Mouse (Mus musculus): ENCODE measurements around the gene Dnah2. TPM values are rescaled to one million over a fixed set of nuclear protein-coding genes. Genes with fewer than 3 reads are reported as not detected.

Dnah2 gene
- polyA plus RNA-seq, 1 experiment from 2014 or later: 1.9 TPM

- ATAC-seq (ENCODE audit: low read depth): peak; percentile 84
Observed at GRCm38 (mm10) chr11:69503863-69504280, 45.0 kb downstream of the Dnah2 start.

GRCm38 (mm10) chr11:69501555-69501954, 47.4 kb downstream of the Dnah2 start:
- 11% methylated on average over 9 of the region's 9 CpGs for WGBS
- peak overlapping the region; percentile 27 for H3K4me3 ChIP-seq (ENCODE audit: low read length)
- H3K36me3 ChIP-seq (ENCODE audit: control insufficient read depth, insufficient read depth, low read length): no peaks in the 10 kb centered on the region
- no peak overlapping the region for H3K27ac ChIP-seq (ENCODE audit: low read length)
- peaks cover 17% of the 10 kb centered on the region for H3K4me1 ChIP-seq (replicated peaks; ENCODE audit: control insufficient read depth, insufficient read depth, low read length)
- no peaks in the 10 kb centered on the region for H3K9me3 ChIP-seq (ENCODE audit: control insufficient read depth, low read length)
- peak overlapping the region; percentile 28; the same call in 1 of the 2 replicates for H3K9ac ChIP-seq (ENCODE audit: low read length)
- peak overlapping the region; percentile 53 for H3K4me2 ChIP-seq (ENCODE audit: low read depth, low read length)
- H3K27me3 ChIP-seq (ENCODE audit: control insufficient read depth, insufficient read depth, low read depth, low read length): no peaks in the 10 kb centered on the region
- no peak for ATAC-seq (ENCODE audit: low read depth)

More at GRCm38 (mm10) chr11:69503863-69504280, 45.0 kb downstream of the Dnah2 start:
- Histone ChIP-seq H3K4me3 (ENCODE audit: low read length) (no peak overlapping the region), H3K4me2 (ENCODE audit: low read depth, low read length) (no peak overlapping the region), H3K27ac (ENCODE audit: low read length) (no peak overlapping the region), H3K36me3 (ENCODE audit: control insufficient read depth, insufficient read depth, low read length) (no peaks in the 10 kb centered on the region), H3K9ac (ENCODE audit: low read length) (no peak overlapping the region), H3K9me3 (ENCODE audit: control insufficient read depth, low read length) (no peaks in the 10 kb centered on the region), H3K4me1 (replicated peaks; ENCODE audit: control insufficient read depth, insufficient read depth, low read length) (peaks cover 17% of the 10 kb centered on the region), H3K27me3 (ENCODE audit: control insufficient read depth, insufficient read depth, low read depth, low read length) (no peaks in the 10 kb centered on the region)
- 34% methylated on average over 4 of the region's 4 CpGs for WGBS

- H3K27ac ChIP-seq (ENCODE audit: low read length): no peak overlapping the region
- H3K4me3 ChIP-seq (ENCODE audit: low read length): no peak overlapping the region
- no peaks in the 10 kb centered on the region for H3K36me3 ChIP-seq (ENCODE audit: control insufficient read depth, insufficient read depth, low read length)
- ATAC-seq (ENCODE audit: low read depth): no peak
- H3K4me1 ChIP-seq (replicated peaks; ENCODE audit: control insufficient read depth, insufficient read depth, low read length): peaks cover 15% of the 10 kb centered on the region
- H3K9ac ChIP-seq (ENCODE audit: low read length): no peak overlapping the region
- 77% methylated on average over 11 of the region's 11 CpGs for WGBS
- no peaks in the 10 kb centered on the region for H3K27me3 ChIP-seq (ENCODE audit: control insufficient read depth, insufficient read depth, low read depth, low read length)
- H3K4me2 ChIP-seq (ENCODE audit: low read depth, low read length): no peak overlapping the region
- no peaks in the 10 kb centered on the region for H3K9me3 ChIP-seq (ENCODE audit: control insufficient read depth, low read length)
Observed at GRCm38 (mm10) chr11:69499140-69499539, 49.8 kb downstream of the Dnah2 start.

GRCm38 (mm10) chr11:69491711-69492110, 57.2 kb downstream of the Dnah2 start:
- H3K4me2 ChIP-seq (ENCODE audit: low read depth, low read length): no peak overlapping the region
- WGBS: 78% methylated on average over 6 of the region's 7 CpGs
- no peak for ATAC-seq (ENCODE audit: low read depth)
- H3K4me1 ChIP-seq (replicated peaks; ENCODE audit: control insufficient read depth, insufficient read depth, low read length): no peaks in the 10 kb centered on the region
- no peak overlapping the region for H3K4me3 ChIP-seq (ENCODE audit: low read length)
- no peaks in the 10 kb centered on the region for H3K27me3 ChIP-seq (ENCODE audit: control insufficient read depth, insufficient read depth, low read depth, low read length)
- no peaks in the 10 kb centered on the region; the same call in 1 of the 2 replicates for H3K9me3 ChIP-seq (ENCODE audit: control insufficient read depth, low read length)
- H3K27ac ChIP-seq (ENCODE audit: low read length): no peak overlapping the region
- no peaks in the 10 kb centered on the region for H3K36me3 ChIP-seq (ENCODE audit: control insufficient read depth, insufficient read depth, low read length)
- H3K9ac ChIP-seq (ENCODE audit: low read length): no peak overlapping the region

- Histone ChIP-seq H3K36me3 (ENCODE audit: control insufficient read depth, insufficient read depth, low read length) (no peaks in the 10 kb centered on the region), H3K27ac (ENCODE audit: low read length) (no peak overlapping the region), H3K4me2 (ENCODE audit: low read depth, low read length) (no peak overlapping the region), H3K27me3 (ENCODE audit: control insufficient read depth, insufficient read depth, low read depth, low read length) (no peaks in the 10 kb centered on the region), H3K9ac (ENCODE audit: low read length) (no peak overlapping the region), H3K4me3 (ENCODE audit: low read length) (no peak overlapping the region), H3K9me3 (ENCODE audit: control insufficient read depth, low read length) (no peaks in the 10 kb centered on the region; the same call in 1 of the 2 replicates), H3K4me1 (replicated peaks; ENCODE audit: control insufficient read depth, insufficient read depth, low read length) (no peaks in the 10 kb centered on the region)
- 37% methylated on average over 2 of the region's 2 CpGs for WGBS
- no peak for ATAC-seq (ENCODE audit: low read depth)
Observed at GRCm38 (mm10) chr11:69490898-69491297, 58.0 kb downstream of the Dnah2 start.

- Histone ChIP-seq H3K4me3 (ENCODE audit: low read length) (no peak overlapping the region), H3K27me3 (ENCODE audit: control insufficient read depth, insufficient read depth, low read depth, low read length) (no peaks in the 10 kb centered on the region), H3K9ac (ENCODE audit: low read length) (no peak overlapping the region), H3K9me3 (ENCODE audit: control insufficient read depth, low read length) (no peaks in the 10 kb centered on the region; the same call in 1 of the 2 replicates), H3K36me3 (ENCODE audit: control insufficient read depth, insufficient read depth, low read length) (no peaks in the 10 kb centered on the region), H3K27ac (ENCODE audit: low read length) (no peak overlapping the region), H3K4me1 (replicated peaks; ENCODE audit: control insufficient read depth, insufficient read depth, low read length) (no peaks in the 10 kb centered on the region), H3K4me2 (ENCODE audit: low read depth, low read length) (no peak overlapping the region)
- ATAC-seq (ENCODE audit: low read depth): no peak
- 69% methylated on average over 2 of the region's 2 CpGs for WGBS
Observed at GRCm38 (mm10) chr11:69487474-69487873, 61.4 kb downstream of the Dnah2 start.

GRCm38 (mm10) chr11:69477645-69478044, 71.3 kb downstream of the Dnah2 start:
- no peak for ATAC-seq (ENCODE audit: low read depth)

GRCm38 (mm10) chr11:69476802-69477201, 72.1 kb downstream of the Dnah2 start:
- Histone ChIP-seq H3K27ac (ENCODE audit: low read length) (no peak overlapping the region; the same call in 1 of the 2 replicates), H3K9me3 (ENCODE audit: control insufficient read depth, low read length) (no peaks in the 10 kb centered on the region), H3K9ac (ENCODE audit: low read length) (no peak overlapping the region), H3K36me3 (ENCODE audit: control insufficient read depth, insufficient read depth, low read length) (no peaks in the 10 kb centered on the region), H3K4me3 (ENCODE audit: low read length) (no peak overlapping the region), H3K4me1 (replicated peaks; ENCODE audit: control insufficient read depth, insufficient read depth, low read length) (no peaks in the 10 kb centered on the region), H3K27me3 (ENCODE audit: control insufficient read depth, insufficient read depth, low read depth, low read length) (no peaks in the 10 kb centered on the region), H3K4me2 (ENCODE audit: low read depth, low read length) (no peak overlapping the region)
- peak; percentile 64; the same call in 1 of the 2 replicates for ATAC-seq (ENCODE audit: low read depth)
- WGBS: 76% methylated on average over 10 of the region's 10 CpGs

More at GRCm38 (mm10) chr11:69477645-69478044, 71.3 kb downstream of the Dnah2 start:
- Histone ChIP-seq H3K9ac (ENCODE audit: low read length) (no peak overlapping the region), H3K4me3 (ENCODE audit: low read length) (no peak overlapping the region), H3K4me1 (replicated peaks; ENCODE audit: control insufficient read depth, insufficient read depth, low read length) (no peaks in the 10 kb centered on the region), H3K27me3 (ENCODE audit: control insufficient read depth, insufficient read depth, low read depth, low read length) (no peaks in the 10 kb centered on the region), H3K27ac (ENCODE audit: low read length) (no peak overlapping the region), H3K36me3 (ENCODE audit: control insufficient read depth, insufficient read depth, low read length) (no peaks in the 10 kb centered on the region), H3K4me2 (ENCODE audit: low read depth, low read length) (no peak overlapping the region), H3K9me3 (ENCODE audit: control insufficient read depth, low read length) (no peaks in the 10 kb centered on the region)
- 83% methylated on average over 8 of the region's 8 CpGs for whole genome bisulfite sequencing

GRCm38 (mm10) chr11:69474737-69475136, 74.2 kb downstream of the Dnah2 start:
- Histone ChIP-seq H3K36me3 (ENCODE audit: control insufficient read depth, insufficient read depth, low read length) (no peaks in the 10 kb centered on the region), H3K9ac (ENCODE audit: low read length) (no peak overlapping the region), H3K4me1 (replicated peaks; ENCODE audit: control insufficient read depth, insufficient read depth, low read length) (no peaks in the 10 kb centered on the region), H3K4me2 (ENCODE audit: low read depth, low read length) (no peak overlapping the region), H3K27ac (ENCODE audit: low read length) (no peak overlapping the region), H3K27me3 (ENCODE audit: control insufficient read depth, insufficient read depth, low read depth, low read length) (no peaks in the 10 kb centered on the region), H3K4me3 (ENCODE audit: low read length) (no peak overlapping the region), H3K9me3 (ENCODE audit: control insufficient read depth, low read length) (no peaks in the 10 kb centered on the region)
- no peak for ATAC-seq (ENCODE audit: low read depth)
- 25% methylated on average over 5 of the region's 5 CpGs for WGBS

- Histone ChIP-seq H3K4me3 (ENCODE audit: low read length) (no peak overlapping the region), H3K9ac (ENCODE audit: low read length) (no peak overlapping the region), H3K36me3 (ENCODE audit: control insufficient read depth, insufficient read depth, low read length) (no peaks in the 10 kb centered on the region), H3K4me2 (ENCODE audit: low read depth, low read length) (no peak overlapping the region), H3K27me3 (ENCODE audit: control insufficient read depth, insufficient read depth, low read depth, low read length) (no peaks in the 10 kb centered on the region), H3K27ac (ENCODE audit: low read length) (no peak overlapping the region), H3K4me1 (replicated peaks; ENCODE audit: control insufficient read depth, insufficient read depth, low read length) (no peaks in the 10 kb centered on the region), H3K9me3 (ENCODE audit: control insufficient read depth, low read length) (no peaks in the 10 kb centered on the region)
- ATAC-seq (ENCODE audit: low read depth): no peak
- 33% methylated on average over 5 of the region's 5 CpGs for WGBS
Observed at GRCm38 (mm10) chr11:69472687-69473086, 76.2 kb downstream of the Dnah2 start.
